Mouse (Mus musculus) spleen, adult 2 months (tissue): ENCODE measurements at regions not wholly inside any gene's neighbourhood (a gene's known extent, or its start where the extent isn't known, plus 50 kb on each side); places are given as distances from the start of the nearest gene placed in this dataset.

Source experiments
- CTCF ChIP-seq: fragments of 200-500 bp; IDR thresholded peaks from 2 replicates; pipeline ENCODE4 v1.5.1; 2011; ENCODE audit warnings: mild to moderate bottlenecking, inconsistent platforms; ENCODE audit not compliant: insufficient read depth, insufficient read length, insufficient replicate concordance; ENCODE audit errors: extremely low read depth
- POLR2A ChIP-seq: fragments of 200-500 bp; IDR thresholded peaks from 2 replicates; pipeline ENCODE4 v1.6.1; 2011; ENCODE audit warnings: low read depth, low read length, inconsistent platforms

- TF ChIP-seq POLR2A, result no peak
- no peak for TF ChIP-seq CTCF
These were observed 854.8 kb upstream of the Sel1l start for GRCm38 (mm10) chr12:92703731-92704130.
